Mouse (Mus musculus) liver, postnatal 0 days (tissue): Measurements from ENCODE around the gene Ppfibp1.

Experiments
- CTCF ChIP-seq: sonication (generic); IDR thresholded peaks from 2 replicates; pipeline ENCODE4 v1.5.1; 2016; ENCODE audit warnings: antibody characterized with exemption, low read depth
- EP300 ChIP-seq: IDR thresholded peaks from 2 replicates; pipeline ENCODE4 v1.6.1; 2016; ENCODE audit warnings: antibody characterized with exemption, low read depth, mild to moderate bottlenecking

GRCm38 (mm10) chr6:146939026-146939425 is 50.7 kb downstream of the Ppfibp1 start:
- TF ChIP-seq CTCF (no peak), EP300 (no peak)
